Mouse (Mus musculus): ENCODE measurements around the gene Stox2.
"Not testable (repeated sequence)": the region's sequence is repeated elsewhere in the genome, so short reads cannot be mapped to it uniquely, and the experiment has no call there.

Stox2 gene

DNA sequence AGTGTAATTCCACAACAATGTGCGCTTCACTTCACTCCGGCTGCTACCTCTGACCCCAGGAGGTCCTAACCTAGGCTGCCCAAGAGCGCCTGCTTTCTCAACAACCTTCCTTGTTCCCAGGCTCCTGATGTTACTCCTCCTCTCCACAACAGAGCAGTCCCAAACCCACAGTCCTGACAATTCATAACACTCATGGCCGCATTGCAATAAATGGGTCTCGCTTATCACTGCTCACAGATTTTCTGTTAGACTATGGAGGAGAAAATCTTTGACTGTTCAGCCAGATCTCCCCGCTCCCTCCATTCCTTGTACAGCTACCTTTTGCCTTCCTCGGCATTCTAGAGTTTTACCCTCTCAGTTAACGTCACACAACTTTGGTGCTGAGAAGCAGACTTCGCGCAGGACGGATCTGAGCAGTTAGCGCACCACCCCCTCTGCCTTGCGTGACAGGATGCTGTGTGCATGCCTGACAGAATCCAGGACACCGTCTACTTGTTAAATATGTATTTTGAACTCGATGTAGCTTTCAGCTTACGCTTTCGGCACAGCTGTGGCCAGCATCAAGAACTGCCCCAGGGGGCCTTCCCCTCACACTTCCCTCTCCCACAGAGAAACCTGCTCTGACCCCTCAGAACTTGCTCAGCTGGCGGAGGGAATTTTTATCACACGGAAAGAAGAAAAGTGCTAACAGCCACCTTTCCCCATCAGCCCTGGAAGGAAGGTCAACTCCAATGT, at the start of gene Stox2:
TSS of gene Stox2 (minus strand) at position 51 of the 735 bp plus-strand sequence.
- H3K36me3 ChIP-seq (ENCODE audit: control insufficient read depth, insufficient read depth, low read length, poor library complexity, severe bottlenecking): no peaks in the 10 kb centered on the region
- no peak for DNase-seq (ENCODE audit: low read depth, low spot score)

DNA sequence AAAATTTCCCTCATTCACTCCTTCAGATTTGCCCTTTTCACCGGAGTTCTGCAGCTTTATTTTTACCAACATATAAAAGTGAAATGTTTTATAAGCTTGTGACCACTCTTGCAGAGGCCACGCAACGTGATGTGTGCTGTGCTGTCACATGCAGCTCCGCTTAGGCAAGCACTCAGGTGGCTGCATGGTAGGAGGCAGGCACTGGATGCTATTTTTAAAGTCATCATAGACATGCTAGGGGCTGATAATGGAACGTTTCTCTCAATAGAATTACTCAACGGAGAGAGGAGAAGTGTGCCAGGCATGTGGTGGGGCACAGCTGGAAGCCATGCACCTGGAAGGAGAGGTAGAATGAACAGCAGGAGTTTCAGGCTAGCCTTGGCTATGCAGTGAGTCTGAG, 49.3 kb upstream of the Stox2 start:
- DNase-seq (ENCODE audit: low read depth, low spot score): no peak
- Histone ChIP-seq H3K36me3 (ENCODE audit: control insufficient read depth, insufficient read depth, low read length, poor library complexity, severe bottlenecking) (peaks cover 23% of the 10 kb centered on the region), H3K27me3 (ENCODE audit: control insufficient read depth, insufficient read depth, low read length, poor library complexity, severe bottlenecking) (no peaks in the 10 kb centered on the region)

More for the DNA sequence above, at the start of gene Stox2:
- no peaks in the 10 kb centered on the region for H3K27me3 ChIP-seq (ENCODE audit: control insufficient read depth, insufficient read depth, low read length, poor library complexity, severe bottlenecking)

DNA sequence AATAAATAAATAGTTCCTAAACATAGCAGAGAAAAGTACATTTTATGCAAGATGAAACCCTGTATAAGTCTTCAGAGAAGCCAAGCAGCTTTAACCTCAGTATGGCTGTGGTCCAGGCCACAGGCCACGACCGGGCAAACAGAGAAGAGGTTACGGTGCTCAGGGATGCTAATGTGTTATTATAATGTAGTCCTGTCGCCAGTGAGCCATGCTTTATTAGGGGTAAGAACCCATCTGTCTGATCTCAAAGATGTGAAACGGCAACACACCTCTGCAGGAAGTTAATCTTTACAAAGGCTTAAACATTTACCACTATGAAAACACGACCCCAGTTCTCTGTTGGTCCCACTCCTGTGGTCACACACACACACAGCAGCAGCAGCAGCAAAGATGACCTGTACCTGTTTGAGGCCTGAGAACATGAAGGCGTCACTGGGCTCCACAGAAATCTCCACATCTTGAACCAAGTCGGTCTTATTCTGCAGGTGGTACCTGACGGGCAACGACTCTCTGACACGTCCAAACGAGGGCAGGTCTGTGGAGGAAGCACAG, 48.5 kb upstream of the Stox2 start:
- peaks cover 20% of the 10 kb centered on the region for H3K36me3 ChIP-seq (ENCODE audit: control insufficient read depth, insufficient read depth, low read length, poor library complexity, severe bottlenecking)
- no peak for DNase-seq (ENCODE audit: low read depth, low spot score)
- H3K27me3 ChIP-seq (ENCODE audit: control insufficient read depth, insufficient read depth, low read length, poor library complexity, severe bottlenecking): no peaks in the 10 kb centered on the region

DNA sequence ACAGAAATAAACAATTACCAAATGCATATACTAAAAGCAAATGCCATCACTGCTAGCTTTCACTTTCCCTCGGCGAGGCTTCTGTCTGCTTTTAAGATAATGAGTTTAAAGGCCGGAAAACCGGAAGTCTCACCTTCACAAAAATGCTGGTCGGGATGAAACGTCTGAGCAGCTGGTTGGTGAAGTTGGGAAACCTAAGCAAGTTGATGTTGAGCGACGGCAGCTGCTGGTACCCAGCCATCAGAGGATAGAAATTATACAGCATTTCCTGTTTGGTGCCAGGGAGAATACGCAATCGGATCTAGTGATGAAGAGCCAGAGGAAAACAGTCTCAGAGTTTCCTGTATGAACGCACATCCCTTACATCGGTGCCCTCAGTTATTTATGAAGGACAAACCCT, 46.9 kb upstream of the Stox2 start:
- Histone ChIP-seq H3K27me3 (ENCODE audit: control insufficient read depth, insufficient read depth, low read length, poor library complexity, severe bottlenecking) (no peaks in the 10 kb centered on the region), H3K36me3 (ENCODE audit: control insufficient read depth, insufficient read depth, low read length, poor library complexity, severe bottlenecking) (peaks cover 14% of the 10 kb centered on the region)
- DNase-seq (ENCODE audit: low read depth, low spot score): no peak

DNA sequence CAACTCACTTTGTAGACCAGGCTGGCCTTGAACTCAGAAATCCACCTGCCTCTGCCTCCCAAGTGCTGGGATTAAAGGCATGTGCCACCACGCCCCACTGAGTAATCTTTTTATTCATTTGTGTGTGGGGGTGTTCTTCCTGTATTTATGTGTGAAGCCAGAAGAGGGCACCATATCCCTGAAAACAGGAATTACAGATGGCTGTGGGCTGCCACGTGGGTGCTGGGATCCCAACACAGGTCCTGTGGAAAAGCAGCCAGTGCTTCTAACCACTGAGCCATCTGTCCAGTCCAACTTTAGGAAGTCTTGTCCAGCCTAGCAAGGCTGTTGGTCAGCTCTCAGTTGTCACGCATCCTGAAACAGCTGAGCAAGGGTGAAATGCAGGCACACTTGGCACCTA, 41.1 kb upstream of the Stox2 start:
- no peak for DNase-seq (ENCODE audit: low read depth, low spot score)
- Histone ChIP-seq H3K27me3 (ENCODE audit: control insufficient read depth, insufficient read depth, low read length, poor library complexity, severe bottlenecking) (no peaks in the 10 kb centered on the region), H3K36me3 (ENCODE audit: control insufficient read depth, insufficient read depth, low read length, poor library complexity, severe bottlenecking) (peaks cover 5% of the 10 kb centered on the region; the same call in 1 of the 2 replicates)

DNA sequence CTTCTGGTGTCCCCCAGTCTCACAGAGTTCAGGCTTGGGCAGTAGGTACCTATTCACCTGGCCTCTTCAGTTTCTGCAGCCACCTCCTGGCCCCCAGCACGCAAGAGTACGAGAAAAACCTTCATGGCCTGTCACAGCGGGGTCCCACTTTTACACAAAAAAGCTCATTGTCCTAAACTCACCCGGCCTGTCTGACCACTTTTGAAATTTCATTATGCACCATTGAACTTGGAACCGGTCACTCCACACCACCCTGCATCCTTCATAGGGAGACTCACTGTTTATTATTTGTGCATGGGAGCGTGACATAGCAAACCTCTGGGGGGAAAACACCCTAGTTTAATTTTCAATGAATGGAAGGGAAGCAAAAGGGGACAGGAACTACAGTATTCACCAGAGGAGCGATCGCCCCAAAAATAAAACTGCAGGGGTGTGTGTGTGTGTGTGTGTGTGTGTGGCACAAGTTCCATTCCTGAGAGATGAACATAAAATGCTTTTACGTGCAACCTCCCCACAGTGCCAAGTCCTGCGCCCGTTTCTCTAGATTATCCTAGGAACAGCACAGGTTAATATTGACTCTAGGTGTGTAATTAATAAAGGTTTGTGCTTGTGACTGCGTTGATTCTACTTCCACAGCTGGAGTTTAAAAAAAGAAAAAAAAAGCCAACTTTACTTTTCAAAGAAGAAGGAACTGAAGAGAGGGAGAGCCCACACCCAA, 36.4 kb upstream of the Stox2 start:
- no peak for DNase-seq (ENCODE audit: low read depth, low spot score)

DNA sequence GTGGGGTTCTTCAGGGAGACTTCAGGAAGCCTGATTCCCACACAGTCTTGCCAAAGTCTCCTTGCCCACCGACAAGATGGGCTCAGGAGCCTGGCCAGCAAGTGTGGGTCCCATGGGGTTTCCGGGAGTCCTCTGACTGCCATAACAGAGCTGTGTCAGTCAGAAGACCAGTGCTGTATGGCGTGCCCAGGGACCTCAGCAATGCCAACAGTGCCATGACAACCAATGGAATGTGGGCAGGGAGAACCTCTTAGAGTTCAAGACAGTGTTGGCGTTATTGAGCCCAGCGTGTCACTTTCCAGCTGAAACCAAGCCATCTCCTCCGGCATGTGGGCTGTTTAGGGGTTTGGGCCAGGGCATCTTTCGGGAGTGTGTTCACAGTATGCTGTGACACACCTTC, 33.9 kb upstream of the Stox2 start:
- Histone ChIP-seq H3K27me3 (ENCODE audit: control insufficient read depth, insufficient read depth, low read length, poor library complexity, severe bottlenecking) (no peaks in the 10 kb centered on the region), H3K36me3 (ENCODE audit: control insufficient read depth, insufficient read depth, low read length, poor library complexity, severe bottlenecking) (no peaks in the 10 kb centered on the region)
- no peak for DNase-seq (ENCODE audit: low read depth, low spot score)

More for the DNA sequence above, 36.4 kb upstream of the Stox2 start:
- H3K27me3 ChIP-seq (ENCODE audit: control insufficient read depth, insufficient read depth, low read length, poor library complexity, severe bottlenecking): no peaks in the 10 kb centered on the region
- H3K36me3 ChIP-seq (ENCODE audit: control insufficient read depth, insufficient read depth, low read length, poor library complexity, severe bottlenecking): no peaks in the 10 kb centered on the region

DNA sequence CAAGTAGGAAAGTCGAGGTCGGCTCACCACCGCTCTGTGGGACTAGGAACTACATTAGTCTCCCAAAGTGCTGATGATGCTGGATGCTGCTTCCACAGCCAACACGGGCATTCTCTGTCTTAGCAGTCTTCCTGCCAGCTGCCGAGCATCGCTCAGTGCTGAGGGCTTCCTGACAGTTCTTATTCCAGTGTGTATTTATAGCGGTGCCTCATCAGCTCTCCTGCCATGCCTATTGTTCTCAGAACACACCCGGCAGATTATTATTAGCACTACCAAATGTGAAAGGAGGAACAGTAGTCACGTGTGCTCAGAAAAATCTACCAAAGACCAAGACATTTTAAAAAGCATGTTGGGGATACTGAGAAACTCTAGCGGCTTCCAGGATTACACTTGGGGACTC, 15.5 kb upstream of the Stox2 start:
- H3K27me3 ChIP-seq (ENCODE audit: control insufficient read depth, insufficient read depth, low read length, poor library complexity, severe bottlenecking): no peaks in the 10 kb centered on the region
- H3K36me3 ChIP-seq (ENCODE audit: control insufficient read depth, insufficient read depth, low read length, poor library complexity, severe bottlenecking): no peaks in the 10 kb centered on the region
- no peak for DNase-seq (ENCODE audit: low read depth, low spot score)

DNA sequence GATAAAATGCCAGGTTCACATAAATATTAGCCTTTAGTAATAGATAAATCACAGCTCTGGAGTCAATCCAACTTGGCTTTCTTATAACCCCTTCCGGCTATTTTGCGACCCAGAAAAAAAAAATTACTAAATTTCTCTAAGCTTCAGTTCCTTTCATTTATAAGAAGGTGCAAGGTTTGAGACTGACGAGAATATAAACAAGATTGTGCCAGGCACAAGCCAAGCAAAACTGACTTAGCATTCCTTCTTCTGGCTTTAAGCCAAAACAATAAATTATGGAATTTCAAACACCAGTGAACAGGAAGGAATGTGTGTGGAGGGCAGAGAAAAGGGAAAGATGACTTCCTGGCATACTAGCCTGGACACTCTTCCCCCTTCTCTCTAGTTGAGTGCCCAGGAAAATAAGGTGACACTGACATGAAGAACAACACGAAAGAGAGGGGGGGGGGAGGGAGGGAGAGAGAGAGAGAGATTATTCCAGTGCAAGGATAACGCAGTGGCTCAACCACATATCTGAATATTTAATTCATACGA, 13.1 kb upstream of the Stox2 start:
- Histone ChIP-seq H3K36me3 (ENCODE audit: control insufficient read depth, insufficient read depth, low read length, poor library complexity, severe bottlenecking) (no peaks in the 10 kb centered on the region), H3K27me3 (ENCODE audit: control insufficient read depth, insufficient read depth, low read length, poor library complexity, severe bottlenecking) (no peaks in the 10 kb centered on the region)
- DNase-seq (ENCODE audit: low read depth, low spot score): no peak

DNA sequence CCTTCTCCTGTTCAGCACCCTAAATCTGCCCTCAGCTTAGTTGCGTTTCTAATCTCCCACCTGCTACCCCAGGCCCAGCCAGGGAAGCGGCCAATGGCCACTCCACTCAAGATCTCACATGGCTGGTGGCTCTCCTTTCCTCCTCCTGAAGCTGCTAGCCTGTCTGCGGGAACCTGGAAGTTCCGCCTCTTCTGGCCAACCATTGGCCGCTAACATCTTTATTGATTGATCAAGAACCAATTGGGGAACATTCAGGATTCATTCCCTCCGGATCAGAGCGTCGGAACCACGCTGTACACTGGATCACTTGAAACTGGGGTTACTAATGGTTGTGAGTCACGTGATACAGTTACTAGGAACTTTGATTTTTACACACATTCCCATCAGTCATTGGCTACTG, 12.4 kb upstream of the Stox2 start:
- no peaks in the 10 kb centered on the region for H3K36me3 ChIP-seq (ENCODE audit: control insufficient read depth, insufficient read depth, low read length, poor library complexity, severe bottlenecking)
- no peak for DNase-seq (ENCODE audit: low read depth, low spot score)
- no peaks in the 10 kb centered on the region for H3K27me3 ChIP-seq (ENCODE audit: control insufficient read depth, insufficient read depth, low read length, poor library complexity, severe bottlenecking)

DNA sequence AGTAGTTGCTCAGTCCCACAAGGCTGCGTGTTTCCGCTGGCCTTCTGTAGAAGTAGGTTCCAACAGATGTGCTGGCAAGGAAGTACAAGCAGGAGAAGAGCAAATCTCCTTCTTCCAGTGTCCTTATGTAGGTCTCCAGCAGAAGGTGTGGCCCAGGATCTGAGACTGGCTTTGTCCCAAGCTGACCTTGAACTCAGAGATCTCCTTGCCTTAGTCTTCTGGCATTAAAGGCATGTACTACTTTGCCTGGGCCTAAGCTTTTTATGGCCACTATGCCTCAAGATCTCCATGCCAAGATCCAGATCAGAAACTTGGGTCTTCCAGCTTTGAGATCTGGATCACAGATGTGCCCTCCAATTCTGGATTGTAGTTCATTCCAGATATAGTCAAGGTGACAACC, 3.0 kb upstream of the Stox2 start:
- H3K36me3 ChIP-seq (ENCODE audit: control insufficient read depth, insufficient read depth, low read length, poor library complexity, severe bottlenecking); DNase-seq (ENCODE audit: low read depth, low spot score); H3K27me3 ChIP-seq (ENCODE audit: control insufficient read depth, insufficient read depth, low read length, poor library complexity, severe bottlenecking): not testable (repeated sequence)

DNA sequence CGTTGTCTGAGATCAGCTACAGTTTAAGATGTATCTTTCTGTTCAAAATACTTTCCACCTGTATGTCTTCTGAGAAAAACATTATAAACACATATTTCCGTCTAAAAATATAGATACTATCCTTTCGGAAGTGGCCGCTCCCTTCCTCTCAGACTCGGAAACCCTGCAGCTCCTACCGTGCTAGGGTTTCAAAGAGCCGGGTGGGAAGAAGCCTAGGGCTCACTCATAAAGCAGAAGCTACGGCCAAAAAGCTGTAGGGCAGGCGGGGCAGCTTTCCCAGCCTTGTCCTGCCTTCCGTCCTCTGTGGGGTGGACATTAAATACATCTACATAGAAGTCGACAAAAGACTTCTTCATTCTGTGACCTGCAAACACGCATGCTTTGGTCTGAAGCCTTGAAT, 6.9 kb downstream of the Stox2 start:
- no peaks in the 10 kb centered on the region for H3K36me3 ChIP-seq (ENCODE audit: control insufficient read depth, insufficient read depth, low read length, poor library complexity, severe bottlenecking)
- DNase-seq (ENCODE audit: low read depth, low spot score): no peak
- no peaks in the 10 kb centered on the region for H3K27me3 ChIP-seq (ENCODE audit: control insufficient read depth, insufficient read depth, low read length, poor library complexity, severe bottlenecking)

DNA sequence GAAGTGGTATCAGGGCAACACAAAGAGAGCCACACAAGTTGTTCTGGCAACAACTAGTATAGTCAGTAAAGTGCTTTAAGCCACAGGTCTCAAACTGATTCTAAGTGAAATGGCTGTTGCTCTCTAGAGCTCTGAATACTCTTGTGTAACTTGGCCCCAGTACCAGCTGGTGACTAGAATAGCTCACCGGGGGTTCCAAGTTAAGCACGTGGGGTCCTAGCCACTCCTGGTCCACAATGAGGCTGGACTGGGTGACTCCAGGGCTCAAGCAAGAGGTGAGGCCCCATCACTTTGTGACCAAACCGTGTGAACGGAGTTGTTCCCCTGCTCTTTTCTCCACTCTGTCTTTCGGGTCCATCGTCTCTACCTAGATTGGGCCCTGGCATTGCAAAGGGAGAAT, 8.2 kb downstream of the Stox2 start:
- no peak for DNase-seq (ENCODE audit: low read depth, low spot score)
- Histone ChIP-seq H3K36me3 (ENCODE audit: control insufficient read depth, insufficient read depth, low read length, poor library complexity, severe bottlenecking) (no peaks in the 10 kb centered on the region), H3K27me3 (ENCODE audit: control insufficient read depth, insufficient read depth, low read length, poor library complexity, severe bottlenecking) (no peaks in the 10 kb centered on the region)

DNA sequence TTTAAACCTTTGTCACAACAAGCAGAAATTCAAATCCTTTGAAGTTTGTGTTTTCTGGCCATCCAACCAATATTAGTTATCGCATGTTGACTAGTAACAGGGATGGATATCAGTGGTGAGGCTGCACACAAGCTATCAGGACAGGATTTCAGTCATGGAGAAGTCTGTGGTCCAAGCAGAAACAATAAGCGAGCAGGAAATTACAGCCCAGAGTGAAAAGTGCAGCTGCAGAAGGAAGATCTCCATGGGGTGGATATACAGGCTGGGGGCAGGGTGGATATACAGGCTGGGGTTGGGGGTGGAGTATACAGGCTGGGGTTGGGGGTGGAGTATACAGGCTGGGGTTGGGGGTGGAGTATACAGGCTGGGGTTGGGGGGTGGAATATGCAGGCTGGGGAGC, 10.3 kb downstream of the Stox2 start:
- no peaks in the 10 kb centered on the region for H3K36me3 ChIP-seq (ENCODE audit: control insufficient read depth, insufficient read depth, low read length, poor library complexity, severe bottlenecking)
- DNase-seq (ENCODE audit: low read depth, low spot score): no peak
- H3K27me3 ChIP-seq (ENCODE audit: control insufficient read depth, insufficient read depth, low read length, poor library complexity, severe bottlenecking): no peaks in the 10 kb centered on the region

DNA sequence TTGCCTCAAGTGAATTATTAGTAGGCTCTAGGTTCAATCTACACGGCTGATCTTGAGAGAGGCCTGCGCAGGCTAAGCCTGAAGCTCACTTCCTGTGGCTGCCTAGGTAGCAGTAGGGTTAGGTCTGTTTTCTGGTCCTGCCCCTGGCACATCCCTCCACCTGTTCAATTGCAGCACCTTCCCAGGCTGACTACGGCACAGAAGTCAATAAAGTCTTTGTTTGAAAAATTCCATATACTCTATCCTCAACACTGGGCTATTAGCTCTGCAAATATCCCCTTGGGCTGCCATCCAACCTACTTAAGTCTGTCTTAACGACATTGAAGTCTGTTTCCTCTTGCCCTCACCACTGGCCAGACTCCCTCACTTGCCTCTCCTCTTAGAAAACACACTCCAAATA, 10.8 kb downstream of the Stox2 start:
- Histone ChIP-seq H3K36me3 (ENCODE audit: control insufficient read depth, insufficient read depth, low read length, poor library complexity, severe bottlenecking) (no peaks in the 10 kb centered on the region), H3K27me3 (ENCODE audit: control insufficient read depth, insufficient read depth, low read length, poor library complexity, severe bottlenecking) (no peaks in the 10 kb centered on the region)
- no peak for DNase-seq (ENCODE audit: low read depth, low spot score)

Data from splenic B cell, adult 2 months (primary cell).